Mouse (Mus musculus) neural tube, embryonic 13.5 days (tissue): ENCODE measurements at regions not wholly inside any gene's neighbourhood (a gene's known extent, or its start where the extent isn't known, plus 50 kb on each side); places are given as distances from the start of the nearest gene placed in this dataset.

Source experiments
- ATAC-seq: fragments of 200-750 bp; cut with Nextera tagmentation; 2 replicates; pipeline ENCODE4 v1.8.0; 2017; ENCODE audit warnings: low read depth, mild to moderate bottlenecking, moderate TSS enrichment, moderate library complexity
- H3K27ac ChIP-seq: fragments of 300-500 bp; sonication (generic); replicated peaks from 2 replicates; pipeline ENCODE4 v1.5.1; 2015; ENCODE audit warnings: moderate library complexity, mild to moderate bottlenecking, inconsistent platforms
- H3K27me3 ChIP-seq: fragments of 300-500 bp; sonication (generic); 2 replicates; pipeline ENCODE4 v1.6.1; 2015; ENCODE audit warnings: mild to moderate bottlenecking, inconsistent platforms
- H3K36me3 ChIP-seq: fragments of 300-500 bp; sonication (generic); 2 replicates; pipeline ENCODE4 v1.6.1; 2015; ENCODE audit warnings: mild to moderate bottlenecking, inconsistent platforms
- H3K4me1 ChIP-seq: fragments of 300-500 bp; sonication (generic); replicated peaks from 2 replicates; pipeline ENCODE4 v1.6.1; 2015; ENCODE audit warnings: inconsistent platforms
- H3K4me2 ChIP-seq: fragments of 300-500 bp; sonication (generic); 2 replicates; pipeline ENCODE4 v1.6.1; 2015; ENCODE audit warnings: inconsistent platforms, mild to moderate bottlenecking, moderate library complexity
- H3K4me3 ChIP-seq: fragments of 300-500 bp; sonication (generic); 2 replicates; pipeline ENCODE4 v1.5.1; 2015; ENCODE audit warnings: mild to moderate bottlenecking, inconsistent platforms
- H3K9ac ChIP-seq: fragments of 300-500 bp; sonication (generic); 2 replicates; pipeline ENCODE4 v1.6.1; 2015; ENCODE audit warnings: moderate library complexity, mild to moderate bottlenecking, inconsistent platforms
- H3K9me3 ChIP-seq: fragments of 300-500 bp; sonication (generic); 2 replicates; pipeline ENCODE4 v1.6.1; 2016; ENCODE audit warnings: inconsistent platforms
- WGBS: fragments of 180-500 bp; shearing (Covaris S2); methylation state at CpG from one replicate; pipeline ENCODE4 v1.1.7; 2015; 5-methylcytosine and 5-hydroxymethylcytosine counted together

DNA sequence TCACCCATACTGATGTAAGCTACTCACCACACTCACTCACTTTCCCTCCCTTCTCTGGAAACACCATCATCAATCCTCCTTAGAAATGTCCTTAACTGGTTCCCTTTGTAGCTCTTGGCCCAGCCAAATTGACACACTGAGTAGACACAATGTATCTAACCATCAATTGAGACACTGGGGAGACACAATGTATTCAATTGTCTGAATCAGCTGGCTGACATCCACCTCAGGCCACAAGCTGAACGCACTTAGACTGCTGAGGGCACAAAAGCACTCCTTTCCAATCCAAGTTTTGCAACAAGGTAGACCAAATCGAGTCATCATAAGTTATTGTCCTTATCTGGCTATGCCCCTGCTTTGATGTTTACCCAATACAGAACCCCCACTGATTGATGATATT is 1257.0 kb upstream of the A1bg start:
- Histone ChIP-seq H3K27me3 (no peaks in the 10 kb centered on the region), H3K4me1 (no peaks in the 10 kb centered on the region), H3K9ac (no peak overlapping the region), H3K4me3 (no peak overlapping the region), H3K27ac (no peak overlapping the region), H3K36me3 (no peaks in the 10 kb centered on the region), H3K4me2 (no peak overlapping the region), H3K9me3 (no peaks in the 10 kb centered on the region)
- ATAC-seq: no peak
- WGBS: 65% methylated on average over 2 of the region's 2 CpGs

DNA sequence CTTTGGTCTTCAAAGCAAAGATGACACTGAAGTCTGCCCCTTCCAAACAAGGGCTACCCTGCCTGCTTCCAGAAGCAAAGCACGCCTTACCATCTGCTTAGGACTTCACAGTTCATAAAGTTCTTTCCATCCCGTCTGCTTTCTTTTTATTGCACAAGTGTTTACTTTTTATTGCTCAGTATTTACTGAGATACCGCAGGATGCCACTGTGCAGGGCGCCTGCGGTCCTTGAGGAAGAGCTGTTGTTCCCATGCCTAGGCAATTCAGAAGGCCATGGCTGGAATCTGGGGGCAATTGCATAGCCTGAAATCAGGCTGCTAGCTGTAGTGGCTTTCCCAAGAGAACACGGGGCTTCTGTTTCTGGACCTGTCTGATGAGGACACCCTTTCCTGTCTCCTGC is 1255.8 kb upstream of the A1bg start:
- Histone ChIP-seq H3K27ac (no peak overlapping the region), H3K4me2 (no peak overlapping the region), H3K9ac (no peak overlapping the region), H3K27me3 (no peaks in the 10 kb centered on the region), H3K4me3 (no peak overlapping the region), H3K4me1 (no peaks in the 10 kb centered on the region), H3K36me3 (no peaks in the 10 kb centered on the region), H3K9me3 (no peaks in the 10 kb centered on the region)
- WGBS: 33% methylated on average over 6 of the region's 6 CpGs
- no peak for ATAC-seq

DNA sequence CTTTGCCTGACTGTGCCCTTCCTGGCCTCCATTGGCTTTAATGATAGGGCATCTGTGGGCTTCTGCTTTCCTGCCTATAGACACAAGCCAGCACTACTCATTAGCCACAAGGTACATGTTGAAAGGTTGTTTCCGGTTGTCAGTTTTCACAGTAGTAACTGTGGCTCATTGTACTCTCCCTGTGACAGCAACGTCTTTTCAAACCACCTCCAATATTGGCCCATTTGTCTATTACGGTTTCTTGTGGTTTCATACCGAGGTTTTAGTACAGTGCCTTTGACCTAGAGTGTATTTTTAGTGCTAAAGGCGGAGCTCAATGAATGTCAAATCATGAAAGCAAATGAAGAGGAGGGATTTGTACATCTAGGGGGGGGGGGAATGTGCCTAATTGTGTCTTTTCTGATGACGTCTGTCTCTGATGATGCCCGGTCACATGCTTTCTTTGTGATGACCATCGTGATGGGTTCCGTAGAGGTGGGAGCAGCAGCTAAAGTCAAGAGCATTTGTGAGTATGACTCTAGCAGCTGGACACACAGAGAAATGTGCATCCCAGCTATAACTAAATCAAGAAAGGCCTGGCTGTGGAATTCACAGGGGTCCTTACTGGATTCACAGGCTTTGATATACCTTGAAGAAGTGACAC is 1255.1 kb upstream of the A1bg start:
- Histone ChIP-seq H3K4me1 (no peaks in the 10 kb centered on the region), H3K27ac (no peak overlapping the region), H3K4me3 (no peak overlapping the region), H3K9me3 (no peaks in the 10 kb centered on the region), H3K9ac (no peak overlapping the region), H3K4me2 (no peak overlapping the region), H3K36me3 (no peaks in the 10 kb centered on the region), H3K27me3 (no peaks in the 10 kb centered on the region)
- WGBS: 89% methylated on average over 9 of the region's 9 CpGs
- no peak for ATAC-seq

DNA sequence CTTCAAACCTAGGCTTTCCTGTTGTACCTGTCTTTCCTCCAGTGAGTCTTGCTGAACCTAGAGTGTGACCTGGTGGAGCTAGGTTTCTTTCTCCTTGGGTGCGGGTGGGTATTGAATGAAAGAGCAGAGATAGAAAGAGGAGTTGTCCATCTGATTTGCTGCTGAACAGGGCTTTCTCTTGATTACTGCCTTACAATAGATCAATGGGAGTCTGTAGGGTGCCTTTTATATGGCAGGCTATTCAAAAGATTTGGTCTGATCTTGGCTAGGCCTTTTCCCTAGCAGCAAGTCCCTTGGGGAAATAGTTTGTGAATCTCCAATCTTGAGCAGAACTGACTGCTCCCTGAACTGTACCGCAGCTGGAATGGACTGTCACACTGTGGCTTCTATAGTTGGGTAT is 1253.3 kb upstream of the A1bg start:
- Histone ChIP-seq H3K9me3 (no peaks in the 10 kb centered on the region), H3K4me1 (no peaks in the 10 kb centered on the region), H3K4me3 (no peak overlapping the region), H3K4me2 (no peak overlapping the region), H3K27ac (no peak overlapping the region), H3K27me3 (no peaks in the 10 kb centered on the region), H3K36me3 (no peaks in the 10 kb centered on the region), H3K9ac (no peak overlapping the region)
- no peak for ATAC-seq
- WGBS: 29% methylated on average over 2 of the region's 2 CpGs

DNA sequence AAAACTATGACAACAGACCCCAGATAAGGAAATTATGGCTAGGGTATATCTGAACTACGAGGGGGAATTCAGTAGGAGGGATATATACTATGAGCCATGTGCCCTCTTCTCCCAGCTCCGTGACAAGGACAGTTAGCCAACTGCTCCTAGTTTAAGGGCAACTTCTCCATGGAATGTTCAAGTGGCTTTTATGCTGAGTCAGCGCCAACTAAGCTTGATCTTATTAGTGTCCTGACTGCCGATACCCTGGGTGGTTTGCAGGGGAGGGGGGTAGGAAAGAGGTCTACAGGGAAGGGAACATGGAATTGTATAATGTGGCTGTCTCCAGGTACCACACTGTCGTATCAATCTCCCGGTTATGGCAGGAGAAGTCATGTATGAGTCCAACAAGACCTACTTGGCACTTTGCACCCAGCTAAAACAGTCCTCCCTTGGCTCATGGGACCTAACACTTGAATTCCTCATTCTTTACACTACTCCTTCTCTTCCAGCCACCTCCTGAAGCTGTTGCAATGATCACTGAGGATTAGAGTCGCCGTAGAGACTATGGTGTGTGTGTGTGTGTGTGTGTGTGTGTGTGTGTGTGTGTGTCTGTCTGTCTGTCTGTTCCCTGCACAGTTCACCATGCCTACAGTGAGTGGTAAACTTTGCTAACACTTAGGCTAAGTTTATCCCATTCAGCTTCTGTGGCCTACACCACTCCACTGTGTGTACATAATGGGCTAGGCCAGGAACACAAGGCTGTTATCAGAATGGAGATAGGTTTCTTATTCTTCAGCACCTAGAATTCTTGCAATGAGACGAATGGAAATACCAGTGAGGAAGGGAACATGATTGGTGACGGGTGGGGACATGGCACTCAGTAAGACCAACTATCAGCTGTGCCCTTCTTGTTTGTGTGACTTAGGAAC is 1251.1 kb upstream of the A1bg start:
- no peak for ATAC-seq
- H3K9me3 ChIP-seq: no peaks in the 10 kb centered on the region
- no peaks in the 10 kb centered on the region for H3K36me3 ChIP-seq
- no peak overlapping the region for H3K4me3 ChIP-seq
- H3K27ac ChIP-seq: no peak overlapping the region
- 93% methylated on average over 10 of the region's 10 CpGs for WGBS
- H3K9ac ChIP-seq: no peak overlapping the region
- H3K27me3 ChIP-seq: no peaks in the 10 kb centered on the region
- no peak overlapping the region for H3K4me2 ChIP-seq
- no peaks in the 10 kb centered on the region for H3K4me1 ChIP-seq

DNA sequence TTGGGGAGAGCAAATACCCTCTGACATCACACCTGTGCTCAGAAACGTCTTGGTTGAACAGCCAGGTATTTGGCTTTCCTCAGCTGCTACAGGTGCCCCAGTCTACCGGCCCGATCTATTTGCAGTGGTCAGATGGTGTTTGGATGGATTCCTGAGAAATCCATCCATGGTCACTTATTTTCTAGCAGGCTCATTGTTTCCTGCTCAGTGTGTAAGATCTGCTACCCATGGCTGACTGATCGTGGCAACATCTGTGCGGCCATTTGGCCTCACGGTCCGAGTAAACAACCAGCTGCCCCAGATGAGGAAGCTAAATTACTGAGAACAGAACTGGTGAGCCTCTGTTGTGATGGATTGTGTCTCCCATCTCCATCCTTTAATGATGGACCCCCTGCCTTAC is 1248.8 kb upstream of the A1bg start:
- no peak for ATAC-seq
- WGBS: 76% methylated on average over 7 of the region's 7 CpGs
- Histone ChIP-seq H3K9me3 (no peaks in the 10 kb centered on the region), H3K4me3 (no peak overlapping the region), H3K4me1 (no peaks in the 10 kb centered on the region), H3K27me3 (no peaks in the 10 kb centered on the region), H3K27ac (no peak overlapping the region), H3K9ac (no peak overlapping the region), H3K36me3 (no peaks in the 10 kb centered on the region), H3K4me2 (no peak overlapping the region)

DNA sequence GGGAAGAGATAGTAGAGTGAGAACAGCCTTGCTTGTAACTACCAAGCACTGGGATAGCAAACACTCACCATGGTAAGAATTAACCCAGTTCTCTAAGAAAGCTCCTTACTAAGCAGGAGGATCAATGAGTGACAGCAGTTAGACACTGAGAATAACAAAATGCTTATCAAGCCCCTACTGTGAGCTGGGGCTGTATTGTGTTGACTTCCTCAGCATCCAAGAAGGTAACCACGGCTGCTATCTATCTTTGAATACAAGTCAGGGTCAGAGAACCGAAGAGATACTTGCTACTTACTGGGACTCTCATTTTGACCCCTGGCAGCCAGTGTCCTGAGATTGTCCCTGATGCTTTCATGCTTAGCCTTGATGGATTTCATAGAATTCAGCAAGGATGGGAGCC is 1248.4 kb upstream of the A1bg start:
- H3K4me2 ChIP-seq: no peak overlapping the region
- no peaks in the 10 kb centered on the region for H3K36me3 ChIP-seq
- no peaks in the 10 kb centered on the region for H3K9me3 ChIP-seq
- H3K27me3 ChIP-seq: no peaks in the 10 kb centered on the region
- no peaks in the 10 kb centered on the region for H3K4me1 ChIP-seq
- no peak overlapping the region for H3K9ac ChIP-seq
- no peak for ATAC-seq
- 73% methylated on average over 2 of the region's 2 CpGs for WGBS
- H3K4me3 ChIP-seq: no peak overlapping the region
- no peak overlapping the region for H3K27ac ChIP-seq

DNA sequence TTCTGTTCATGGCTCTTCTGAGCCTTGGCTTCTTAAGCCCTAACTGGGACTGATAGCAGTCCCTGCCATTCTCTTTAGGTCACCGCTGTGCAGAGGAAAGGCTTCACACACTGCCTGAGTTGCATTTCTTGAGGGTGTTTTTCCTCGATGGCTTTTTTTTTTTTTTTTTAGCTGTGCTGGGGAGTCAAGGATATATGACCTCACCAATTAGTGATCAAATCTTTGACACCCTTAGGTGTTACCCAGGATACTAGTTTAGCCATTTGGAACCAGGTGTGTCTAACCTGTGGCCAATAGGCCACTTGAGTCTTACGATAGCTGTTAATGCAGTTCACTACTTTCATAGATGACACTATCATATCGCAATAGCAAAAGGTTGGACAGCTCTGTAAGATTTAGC is 1247.5 kb upstream of the A1bg start:
- Histone ChIP-seq H3K27me3 (no peaks in the 10 kb centered on the region), H3K4me2 (no peak overlapping the region), H3K27ac (no peak overlapping the region), H3K4me1 (no peaks in the 10 kb centered on the region), H3K36me3 (no peaks in the 10 kb centered on the region), H3K9ac (no peak overlapping the region), H3K9me3 (no peaks in the 10 kb centered on the region), H3K4me3 (no peak overlapping the region)
- WGBS: 94% methylated on average over 4 of the region's 4 CpGs
- ATAC-seq: no peak

DNA sequence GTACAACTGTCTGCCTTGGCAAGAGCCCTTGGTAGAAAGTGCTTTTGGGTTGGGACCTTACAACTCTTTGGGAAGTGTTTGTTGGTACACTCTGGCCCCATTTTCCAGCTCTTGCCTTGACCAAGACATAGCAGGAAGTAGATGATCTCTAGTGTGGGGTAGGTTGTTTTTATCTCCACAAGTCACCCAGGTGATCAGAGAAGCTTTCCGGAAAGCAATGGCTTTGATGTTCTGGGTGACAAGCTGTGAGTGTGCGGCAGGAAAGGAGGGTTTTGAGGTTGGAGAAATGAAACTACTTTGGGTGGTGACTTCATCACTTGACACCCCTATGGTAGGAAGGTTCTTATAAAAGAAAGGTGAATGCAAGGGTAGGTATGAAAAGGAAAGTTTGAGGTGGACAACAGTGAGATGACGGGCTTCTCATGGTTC is 1246.8 kb upstream of the A1bg start:
- no peak overlapping the region for H3K27ac ChIP-seq
- no peaks in the 10 kb centered on the region for H3K36me3 ChIP-seq
- no peaks in the 10 kb centered on the region for H3K9me3 ChIP-seq
- no peaks in the 10 kb centered on the region for H3K27me3 ChIP-seq
- H3K4me3 ChIP-seq: no peak overlapping the region
- no peak for ATAC-seq
- WGBS: 91% methylated on average over 3 of the region's 3 CpGs
- H3K4me2 ChIP-seq: no peak overlapping the region
- no peaks in the 10 kb centered on the region for H3K4me1 ChIP-seq
- H3K9ac ChIP-seq: no peak overlapping the region

DNA sequence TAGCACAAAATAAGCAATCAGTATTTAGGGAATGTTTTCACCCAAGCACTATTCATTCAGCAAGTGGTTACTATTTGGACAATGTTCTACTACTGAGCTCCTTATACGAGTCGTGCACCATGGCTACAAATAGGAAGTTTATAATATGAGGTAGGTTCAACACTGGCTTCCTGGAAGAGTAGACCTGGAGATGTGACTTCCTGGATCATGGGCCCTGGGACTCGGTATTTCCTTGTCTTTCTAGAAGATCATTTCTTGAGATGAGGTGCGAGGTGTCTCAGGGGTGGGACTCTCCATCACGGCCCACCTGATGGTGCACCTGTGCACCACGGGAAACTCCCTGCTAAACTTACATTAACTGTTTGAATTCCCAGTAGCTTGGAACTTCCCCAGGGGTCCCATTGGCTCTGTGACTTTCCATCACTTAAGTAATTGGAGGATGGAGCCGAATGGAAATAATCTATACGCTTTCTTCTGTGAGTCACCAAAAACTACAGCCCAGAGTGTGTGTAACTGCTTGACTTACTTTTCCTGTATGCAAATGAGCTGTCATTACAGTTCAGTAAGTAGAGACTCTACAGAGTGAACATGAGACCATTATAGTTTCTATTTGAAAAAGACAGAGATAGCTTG is 1246.3 kb upstream of the A1bg start:
- Histone ChIP-seq H3K27me3 (no peaks in the 10 kb centered on the region), H3K4me3 (no peak overlapping the region), H3K27ac (no peak overlapping the region), H3K4me1 (no peaks in the 10 kb centered on the region), H3K9me3 (no peaks in the 10 kb centered on the region), H3K9ac (no peak overlapping the region), H3K4me2 (no peak overlapping the region), H3K36me3 (no peaks in the 10 kb centered on the region)
- no peak for ATAC-seq
- 93% methylated on average over 8 of the region's 8 CpGs for WGBS

DNA sequence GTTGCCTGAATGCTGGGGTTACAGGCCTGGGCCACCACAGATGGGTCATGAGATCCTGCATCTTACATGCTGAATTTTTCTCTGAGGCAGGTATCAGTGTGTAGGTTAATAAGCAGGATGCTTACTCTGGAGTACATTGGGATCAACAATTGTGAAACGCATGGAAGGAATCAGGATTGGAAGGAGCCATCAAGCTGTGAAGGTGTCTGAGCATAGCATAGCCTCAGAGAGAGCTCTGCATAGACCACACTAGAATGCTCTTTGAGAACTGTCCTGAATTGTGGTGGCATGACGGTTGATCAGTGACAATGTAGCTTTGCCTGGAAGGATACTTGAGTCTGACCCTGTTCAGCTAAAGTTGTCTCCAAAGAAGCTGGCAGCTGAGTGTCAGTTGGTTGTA is 1245.7 kb upstream of the A1bg start:
- no peak for ATAC-seq
- Histone ChIP-seq H3K4me1 (no peaks in the 10 kb centered on the region), H3K27me3 (no peaks in the 10 kb centered on the region), H3K9me3 (no peaks in the 10 kb centered on the region), H3K4me2 (no peak overlapping the region), H3K4me3 (no peak overlapping the region), H3K36me3 (no peaks in the 10 kb centered on the region), H3K9ac (no peak overlapping the region), H3K27ac (no peak overlapping the region)
- WGBS: 96% methylated on average over 2 of the region's 2 CpGs

DNA sequence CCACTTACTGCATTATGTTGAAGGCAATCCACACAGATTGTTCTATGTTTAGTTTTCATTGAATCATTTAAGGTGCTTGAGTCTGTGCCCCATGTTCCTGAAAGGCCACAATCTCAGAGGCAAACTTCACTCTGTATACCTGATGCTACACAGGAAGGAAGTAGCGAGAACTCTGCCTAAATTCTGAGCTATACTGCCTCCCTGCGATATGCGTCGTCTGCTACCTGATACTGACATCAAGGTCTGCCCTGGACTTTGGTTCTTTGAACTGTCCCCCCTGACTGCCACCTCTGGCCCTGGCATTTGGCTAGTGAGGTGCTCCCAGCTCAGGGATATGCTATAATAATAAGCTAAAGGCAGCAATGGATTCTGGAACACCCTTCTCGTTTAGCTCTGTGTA is 1244.0 kb upstream of the A1bg start:
- WGBS: 96% methylated on average over 5 of the region's 5 CpGs
- Histone ChIP-seq H3K4me3 (no peak overlapping the region), H3K4me1 (no peaks in the 10 kb centered on the region), H3K27me3 (no peaks in the 10 kb centered on the region), H3K9me3 (no peaks in the 10 kb centered on the region), H3K36me3 (no peaks in the 10 kb centered on the region), H3K27ac (no peak overlapping the region), H3K9ac (no peak overlapping the region), H3K4me2 (no peak overlapping the region)
- no peak for ATAC-seq
